Mouse (Mus musculus): ENCODE measurements around the gene Uqcc2. TPM values are rescaled to one million over a fixed set of nuclear protein-coding genes. Genes with fewer than 3 reads are reported as not detected.

The Uqcc2 gene
- polyA plus RNA-seq, 1 experiment from 2014 or later = 283 TPM

DNA sequence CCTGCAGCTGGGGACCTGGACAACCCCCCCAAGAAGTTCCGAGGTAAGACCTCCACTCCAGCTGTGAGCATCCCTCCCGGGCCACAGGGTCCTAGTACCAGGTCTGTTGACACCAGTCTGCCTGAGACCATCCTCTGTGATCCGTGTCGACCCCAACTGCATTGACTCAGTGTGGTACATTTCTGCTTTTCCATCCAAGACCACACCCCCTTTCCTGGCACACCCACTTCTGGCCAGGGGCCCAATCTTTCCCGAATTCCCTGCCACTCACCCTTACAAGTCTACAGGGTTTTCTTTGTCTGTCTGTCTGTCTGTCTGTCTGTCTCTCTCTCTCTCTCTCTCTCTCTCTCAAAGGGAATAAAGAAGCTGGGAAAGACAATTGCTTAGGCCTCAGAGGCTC, 60.6 kb downstream of the Uqcc2 start:
- no peak overlapping the region for H3K4me3 ChIP-seq (ENCODE audit: low read length)
- 68% methylated on average over 5 of the region's 5 CpGs for WGBS
- ATAC-seq (replicated peaks; ENCODE audit: extremely low read depth, insufficient read depth, low FRiP score) = no peak
- H3K9ac ChIP-seq (ENCODE audit: low read length) = no peak overlapping the region
- no peaks in the 10 kb centered on the region for H3K36me3 ChIP-seq (ENCODE audit: control insufficient read depth, insufficient read depth)
- H3K4me2 ChIP-seq (ENCODE audit: low read depth, low read length) = no peak overlapping the region
- H3K9me3 ChIP-seq (replicated peaks; ENCODE audit: control insufficient read depth, low read length) = peaks cover 5% of the 10 kb centered on the region; the same call in 1 of the 2 replicates
- no peak overlapping the region for H3K27ac ChIP-seq (ENCODE audit: low read length)
- peaks cover 6% of the 10 kb centered on the region; the same call in 1 of the 2 replicates for H3K4me1 ChIP-seq (ENCODE audit: control insufficient read depth, insufficient read depth, low read length)
- no peaks in the 10 kb centered on the region for H3K27me3 ChIP-seq (ENCODE audit: control insufficient read depth, insufficient read depth, low read length)

Small RNAs within 50 kb of the gene (microRNA-seq; reads per million reads assigned to microRNA genes)
- not detected for gene Mir7677

Other genes with a start within 250 kb of the Uqcc2 start
- gene Kifc5b, start 216.8 kb downstream of the Uqcc2 start, polyA plus RNA-seq (2015; fragmentation: Nextera tagmentation; extraction: Ambion mirVana) = 6.2 and 6.9 TPM in 2 replicates
- gene Phf1, start 200.9 kb downstream of the Uqcc2 start, polyA plus RNA-seq (2015; fragmentation: Nextera tagmentation; extraction: Ambion mirVana) = 7.5 and 8.7 TPM in 2 replicates
- gene Cuta, start 194.3 kb downstream of the Uqcc2 start, polyA plus RNA-seq (2015; fragmentation: Nextera tagmentation; extraction: Ambion mirVana) = 163 and 169 TPM in 2 replicates
- gene Syngap1, start 192.7 kb downstream of the Uqcc2 start, polyA plus RNA-seq (2015; fragmentation: Nextera tagmentation; extraction: Ambion mirVana) = 1.2 and 1.3 TPM in 2 replicates
- gene Zbtb9, start 160.7 kb downstream of the Uqcc2 start, polyA plus RNA-seq (2015; fragmentation: Nextera tagmentation; extraction: Ambion mirVana) = 10.0 and 12.0 TPM in 2 replicates
- 5.8 and 6.2 TPM in 2 replicates for gene Bak1, start 104.9 kb downstream of the Uqcc2 start, polyA plus RNA-seq (2015; fragmentation: Nextera tagmentation; extraction: Ambion mirVana)
- 2.2 and 2.6 TPM in 2 replicates for gene Itpr3, start 76.6 kb downstream of the Uqcc2 start, polyA plus RNA-seq (2015; fragmentation: Nextera tagmentation; extraction: Ambion mirVana)
- gene Ip6k3, start 33.9 kb upstream of the Uqcc2 start, polyA plus RNA-seq (2015; fragmentation: Nextera tagmentation; extraction: Ambion mirVana) = 0.44 and 0.49 TPM in 2 replicates
- 6.3 and 8.7 TPM in 2 replicates for gene Lemd2, start 70.6 kb upstream of the Uqcc2 start, polyA plus RNA-seq (2015; fragmentation: Nextera tagmentation; extraction: Ambion mirVana)

Data from heart, embryonic 16.5 days (tissue).